Mouse (Mus musculus) forebrain, embryonic 14.5 days (tissue): Measurements from ENCODE around the gene Csnk2a1. TPM values are rescaled to one million over a fixed set of nuclear protein-coding genes. Genes with fewer than 3 reads are reported as not detected.

Source experiments
- ATAC-seq: fragments of 200-750 bp; cut with Nextera tagmentation; 2 replicates; pipeline ENCODE4 v1.8.0; 2017; ENCODE audit warnings: mild to moderate bottlenecking, moderate library complexity
- DNase-seq: peaks from one replicate; pipeline ENCODE4 v3.0.0-alpha.2; 2015; ENCODE audit warnings: low spot score
- H3K27ac ChIP-seq: fragments of 300-500 bp; sonication (generic); 2 replicates; pipeline ENCODE4 v1.5.1; 2014; ENCODE audit warnings: low read depth, mild to moderate bottlenecking, control low read depth, low read length, moderate library complexity
- H3K27me3 ChIP-seq: fragments of 300-500 bp; sonication (generic); replicated peaks from 2 replicates; pipeline ENCODE4 v1.6.1; 2014; ENCODE audit warnings: low read length, control low read depth, mixed read lengths; ENCODE audit not compliant: control insufficient read depth, insufficient read depth
- H3K36me3 ChIP-seq: fragments of 300-500 bp; sonication (generic); 2 replicates; pipeline ENCODE4 v1.6.1; 2014; ENCODE audit warnings: low read length, control low read depth; ENCODE audit not compliant: control insufficient read depth, insufficient read depth
- H3K4me1 ChIP-seq: fragments of 300-500 bp; sonication (generic); 2 replicates; pipeline ENCODE4 v1.6.1; 2014; ENCODE audit warnings: antibody characterized with exemption, low read length, control low read depth; ENCODE audit not compliant: control insufficient read depth, insufficient read depth
- H3K4me2 ChIP-seq: fragments of 300-500 bp; sonication (generic); 2 replicates; pipeline ENCODE4 v1.6.1; 2014; ENCODE audit warnings: mild to moderate bottlenecking, control low read depth, low read length
- H3K4me3 ChIP-seq: fragments of 300-500 bp; sonication (generic); 2 replicates; pipeline ENCODE4 v1.5.1; 2014; ENCODE audit warnings: low read depth, low read length, control low read depth
- H3K9ac ChIP-seq: fragments of 300-500 bp; sonication (generic); 2 replicates; pipeline ENCODE4 v1.6.1; 2014; ENCODE audit warnings: mild to moderate bottlenecking, low read length, control low read depth, moderate library complexity
- H3K9me3 ChIP-seq: fragments of 300-500 bp; sonication (generic); replicated peaks from 2 replicates; pipeline ENCODE4 v1.6.1; 2016; ENCODE audit warnings: low read length, control low read depth, mixed read lengths; ENCODE audit not compliant: control insufficient read depth
- WGBS: fragments of 180-500 bp; shearing (Covaris S2); extraction: QIAGEN DNeasy Blood & Tissue Kit; methylation state at CpG from one replicate; pipeline ENCODE4 v1.1.7; 2014; 5-methylcytosine and 5-hydroxymethylcytosine counted together
- polyA plus RNA-seq: library from polyadenylated mRNA; unstranded; fragments of >200 nt; fragmentation: Nextera tagmentation; extraction: Ambion mirVana; gene quantifications from 2 replicates; pipeline ENCODE4 v1.2.1, GENCODE M21; 2014

The Csnk2a1 gene
- polyA plus RNA-seq, 1 experiment from 2014 or later = 168 TPM

DNA sequence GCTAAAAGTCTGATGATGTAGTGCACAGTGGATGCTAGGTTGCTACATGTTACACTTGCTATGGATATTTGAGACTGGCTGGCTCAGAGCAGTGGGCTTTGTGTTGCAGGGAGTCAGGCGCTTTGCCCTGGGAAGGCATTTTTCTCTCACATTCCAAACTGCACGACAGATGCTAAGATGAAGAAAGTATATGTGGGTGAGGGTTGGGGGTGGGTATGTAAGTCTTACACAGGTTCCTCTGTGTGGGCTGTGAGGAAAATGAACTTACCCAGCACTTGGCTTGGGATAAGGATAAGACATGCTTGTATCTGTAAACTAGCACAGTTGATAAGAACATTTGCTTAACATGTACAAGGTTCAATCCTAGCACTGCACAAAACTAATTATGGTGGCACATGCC is 76.2 kb downstream of the Csnk2a1 start:
- DNase-seq = no peak
- H3K9me3 ChIP-seq = no peaks in the 10 kb centered on the region
- no peaks in the 10 kb centered on the region for H3K4me1 ChIP-seq
- no peak overlapping the region for H3K4me2 ChIP-seq
- no peak overlapping the region for H3K27ac ChIP-seq
- H3K9ac ChIP-seq = no peak overlapping the region
- no peak overlapping the region for H3K4me3 ChIP-seq
- H3K36me3 ChIP-seq = peaks cover 51% of the 10 kb centered on the region
- no peak for ATAC-seq
- H3K27me3 ChIP-seq = no peaks in the 10 kb centered on the region
- 97% methylated on average over 2 of the region's 2 CpGs for WGBS

DNA sequence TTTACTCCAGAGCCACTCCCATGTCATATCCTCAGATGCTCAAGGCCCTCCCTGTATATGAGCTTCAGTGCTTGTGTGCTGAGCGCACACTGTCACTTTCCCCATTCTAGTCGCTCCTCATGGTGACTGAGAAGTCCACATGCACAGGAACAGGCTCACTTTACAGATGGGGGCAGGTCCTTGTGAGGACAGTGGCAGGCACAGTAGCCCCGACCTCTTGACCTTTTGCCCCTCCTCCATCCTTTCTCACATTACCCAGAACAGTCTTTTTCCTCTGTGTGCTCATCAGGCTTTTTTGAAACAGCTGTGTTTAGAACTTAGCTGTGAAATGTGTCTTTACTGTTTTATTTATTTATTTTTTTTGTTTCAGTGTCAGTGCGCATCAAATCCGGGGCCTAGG is 77.1 kb downstream of the Csnk2a1 start:
- Histone ChIP-seq H3K36me3 (peaks cover 60% of the 10 kb centered on the region), H3K4me2 (no peak overlapping the region), H3K9me3 (no peaks in the 10 kb centered on the region), H3K9ac (no peak overlapping the region), H3K27me3 (no peaks in the 10 kb centered on the region), H3K27ac (no peak overlapping the region), H3K4me1 (no peaks in the 10 kb centered on the region), H3K4me3 (no peak overlapping the region)
- WGBS = 84% methylated on average over 5 of the region's 5 CpGs
- no peak for ATAC-seq
- no peak for DNase-seq

DNA sequence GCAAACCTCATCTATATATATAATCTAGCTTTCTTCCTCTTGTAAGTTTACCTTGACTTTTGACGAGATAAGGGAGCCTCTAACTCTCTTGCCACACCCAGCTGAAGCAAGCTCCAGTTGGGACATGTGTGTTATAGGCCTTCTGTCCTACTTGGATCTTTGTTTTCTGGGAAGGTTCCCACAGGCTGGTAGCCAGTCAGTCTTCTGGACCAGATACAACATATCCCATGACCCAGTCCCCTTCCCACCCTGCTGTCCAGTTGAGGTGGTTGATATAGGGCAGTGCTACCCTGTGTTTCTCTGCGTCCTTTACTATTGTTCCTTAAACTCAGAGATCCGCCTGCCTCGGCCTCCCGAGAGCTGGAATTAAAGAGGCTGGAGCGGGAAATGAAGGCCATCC is 78.8 kb downstream of the Csnk2a1 start:
- no peak overlapping the region for H3K4me2 ChIP-seq
- no peak overlapping the region for H3K9ac ChIP-seq
- no peak for ATAC-seq
- no peaks in the 10 kb centered on the region for H3K9me3 ChIP-seq
- H3K27ac ChIP-seq = no peak overlapping the region
- peaks cover 73% of the 10 kb centered on the region for H3K36me3 ChIP-seq
- 94% methylated on average over 6 of the region's 6 CpGs for WGBS
- H3K27me3 ChIP-seq = no peaks in the 10 kb centered on the region
- no peaks in the 10 kb centered on the region for H3K4me1 ChIP-seq
- H3K4me3 ChIP-seq = no peak overlapping the region
- DNase-seq = no peak

DNA sequence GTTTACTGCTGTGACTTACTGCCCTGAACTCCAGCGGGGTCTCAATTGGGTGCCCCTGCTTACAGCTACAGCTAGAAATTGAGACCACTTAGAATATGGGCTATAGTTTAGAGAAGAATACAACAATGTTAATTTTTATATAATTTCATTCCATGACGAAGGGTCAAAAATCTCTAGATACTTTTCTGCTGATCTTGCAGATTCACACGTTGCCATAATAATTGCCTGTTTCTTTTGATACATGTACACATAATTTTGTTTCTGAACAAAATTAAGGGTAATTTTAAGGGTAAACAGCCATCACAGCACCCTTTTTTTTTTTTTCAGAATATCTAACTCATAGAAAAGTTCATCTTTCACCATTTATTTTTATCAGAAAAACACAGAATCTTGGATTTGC is 80.5 kb downstream of the Csnk2a1 start:
- Histone ChIP-seq H3K27me3 (no peaks in the 10 kb centered on the region), H3K27ac (no peak overlapping the region), H3K4me2 (no peak overlapping the region), H3K36me3 (peaks cover 86% of the 10 kb centered on the region), H3K9ac (no peak overlapping the region), H3K9me3 (no peaks in the 10 kb centered on the region), H3K4me1 (no peaks in the 10 kb centered on the region), H3K4me3 (no peak overlapping the region)
- no peak for DNase-seq
- no peak for ATAC-seq
- WGBS = 91% methylated on average over 3 of the region's 3 CpGs

DNA sequence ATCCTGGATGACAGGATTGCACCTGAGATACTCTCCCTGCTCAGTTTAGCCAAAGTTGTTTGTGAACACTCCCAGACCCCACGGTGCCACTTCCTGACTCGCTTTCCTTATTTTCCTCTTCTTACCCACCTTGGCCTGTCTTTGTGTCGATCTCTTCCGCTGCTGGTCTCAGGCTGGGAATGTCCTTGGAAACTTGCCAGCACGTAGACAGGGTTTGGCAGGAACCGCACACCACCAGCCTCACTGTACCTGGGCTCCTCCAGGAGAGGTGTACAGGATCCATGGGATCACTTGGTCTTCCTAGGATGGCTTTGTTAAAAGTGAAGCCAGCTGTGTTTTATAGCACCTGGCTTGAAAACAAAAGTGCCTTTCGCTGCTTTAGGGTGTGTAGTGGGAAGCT is 86.4 kb downstream of the Csnk2a1 start:
- peaks cover 92% of the 10 kb centered on the region for H3K36me3 ChIP-seq
- H3K9me3 ChIP-seq = no peaks in the 10 kb centered on the region
- H3K27me3 ChIP-seq = no peaks in the 10 kb centered on the region
- H3K27ac ChIP-seq = no peak overlapping the region
- no peaks in the 10 kb centered on the region for H3K4me1 ChIP-seq
- 72% methylated on average over 7 of the region's 7 CpGs for WGBS
- H3K4me2 ChIP-seq = no peak overlapping the region
- ATAC-seq (no peak), DNase-seq (no peak)
- H3K9ac ChIP-seq = no peak overlapping the region
- H3K4me3 ChIP-seq = no peak overlapping the region

DNA sequence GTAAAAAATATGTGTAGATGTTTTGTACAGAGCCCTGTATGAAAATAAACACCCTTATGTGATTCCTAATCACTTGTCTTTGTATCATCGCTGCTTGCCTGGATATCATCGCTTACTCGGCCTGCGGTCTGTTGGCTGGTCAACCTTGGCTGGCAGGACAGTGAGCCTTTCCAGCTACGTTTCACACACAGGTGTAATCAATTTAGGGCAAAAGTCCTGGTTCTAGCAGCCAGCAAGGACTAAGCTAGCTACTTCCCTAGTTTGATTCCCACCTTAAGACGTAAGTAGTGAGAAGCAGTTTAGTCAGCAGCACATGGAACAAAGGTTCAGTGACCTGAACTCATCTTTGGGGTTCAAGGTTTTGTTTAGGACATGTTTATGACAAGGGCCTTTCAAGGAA is 87.3 kb downstream of the Csnk2a1 start:
- Histone ChIP-seq H3K27me3 (no peaks in the 10 kb centered on the region), H3K36me3 (peaks cover 92% of the 10 kb centered on the region), H3K9me3 (no peaks in the 10 kb centered on the region), H3K9ac (no peak overlapping the region), H3K4me1 (no peaks in the 10 kb centered on the region), H3K4me3 (no peak overlapping the region), H3K4me2 (no peak overlapping the region), H3K27ac (no peak overlapping the region)
- ATAC-seq = no peak
- no peak for DNase-seq
- 95% methylated on average over 6 of the region's 6 CpGs for WGBS

DNA sequence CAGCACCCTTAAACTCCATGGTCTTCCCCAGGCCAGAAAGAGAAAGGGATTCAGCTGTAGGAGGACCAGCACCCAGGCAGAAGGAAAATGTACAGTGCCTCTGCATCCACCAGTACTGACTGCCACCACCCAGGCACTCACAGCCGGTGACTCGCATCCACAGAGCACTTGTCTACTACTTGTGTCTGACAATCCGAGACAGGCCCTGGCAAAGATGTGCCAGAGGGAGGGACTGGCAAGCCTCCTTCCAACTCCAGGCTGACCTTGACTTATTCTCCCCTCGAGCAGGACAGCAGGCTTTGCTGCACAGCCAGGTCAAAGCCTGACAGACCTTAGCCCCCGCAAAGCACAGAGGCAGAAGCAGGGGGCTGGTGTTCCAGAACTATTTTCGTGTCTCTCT is 90.4 kb downstream of the Csnk2a1 start:
- ATAC-seq (no peak), DNase-seq (no peak)
- Histone ChIP-seq H3K4me3 (no peak overlapping the region), H3K9ac (no peak overlapping the region), H3K9me3 (no peaks in the 10 kb centered on the region), H3K27me3 (no peaks in the 10 kb centered on the region), H3K36me3 (peaks cover 94% of the 10 kb centered on the region), H3K27ac (no peak overlapping the region), H3K4me1 (no peaks in the 10 kb centered on the region), H3K4me2 (no peak overlapping the region)
- 87% methylated on average over 6 of the region's 6 CpGs for WGBS

DNA sequence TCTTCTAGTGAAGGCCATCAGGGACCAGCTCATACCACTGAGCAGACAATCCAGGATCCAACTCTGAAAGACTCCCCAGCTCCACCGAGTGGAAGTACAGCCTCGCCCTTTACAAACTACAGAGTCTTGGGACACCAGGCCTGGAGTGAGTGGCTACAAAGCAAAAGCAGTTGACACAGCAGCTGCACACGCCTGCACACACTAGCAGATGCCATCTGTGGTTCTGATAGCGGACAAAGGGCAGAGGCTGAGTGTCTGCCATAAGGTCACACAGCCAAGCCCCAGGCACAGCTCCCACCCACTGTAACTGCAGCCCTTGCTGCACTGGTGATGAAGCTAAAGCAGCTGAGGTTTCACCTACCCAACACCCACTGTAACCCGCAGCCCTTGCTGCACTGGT is 94.9 kb downstream of the Csnk2a1 start:
- Histone ChIP-seq H3K27ac (no peak overlapping the region), H3K27me3 (no peaks in the 10 kb centered on the region), H3K9ac (no peak overlapping the region), H3K4me1 (no peaks in the 10 kb centered on the region), H3K9me3 (no peaks in the 10 kb centered on the region), H3K4me2 (no peak overlapping the region), H3K4me3 (no peak overlapping the region), H3K36me3 (peaks cover 96% of the 10 kb centered on the region)
- DNase-seq (no peak), ATAC-seq (no peak)
- WGBS = 85% methylated on average over 5 of the region's 5 CpGs

DNA sequence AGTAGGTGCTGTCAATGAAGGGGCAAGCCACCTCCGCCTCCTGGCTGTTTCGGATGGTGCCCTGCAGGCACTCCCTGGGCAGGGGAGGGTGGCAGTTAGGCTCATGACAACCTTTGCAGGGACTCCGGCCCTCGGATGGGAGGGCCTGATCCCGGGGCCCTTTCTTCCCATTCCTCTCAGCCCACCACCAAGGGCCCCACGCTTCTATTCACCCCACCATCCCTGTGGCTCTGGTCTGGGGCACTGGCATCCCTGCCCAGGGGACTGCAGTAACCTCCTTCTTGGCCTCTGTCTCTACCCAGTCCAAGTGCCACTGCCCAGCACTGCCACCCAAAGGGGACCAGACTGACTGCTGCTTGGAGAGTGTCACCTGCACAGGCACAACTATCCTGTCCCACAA is 95.6 kb downstream of the Csnk2a1 start:
- H3K4me1 ChIP-seq = no peaks in the 10 kb centered on the region
- H3K9ac ChIP-seq = no peak overlapping the region
- H3K4me2 ChIP-seq = no peak overlapping the region
- H3K27ac ChIP-seq = no peak overlapping the region
- H3K36me3 ChIP-seq = peaks cover 96% of the 10 kb centered on the region
- WGBS = 96% methylated on average over 6 of the region's 6 CpGs
- ATAC-seq (no peak), DNase-seq (no peak)
- H3K4me3 ChIP-seq = no peak overlapping the region
- no peaks in the 10 kb centered on the region for H3K27me3 ChIP-seq
- no peaks in the 10 kb centered on the region for H3K9me3 ChIP-seq

DNA sequence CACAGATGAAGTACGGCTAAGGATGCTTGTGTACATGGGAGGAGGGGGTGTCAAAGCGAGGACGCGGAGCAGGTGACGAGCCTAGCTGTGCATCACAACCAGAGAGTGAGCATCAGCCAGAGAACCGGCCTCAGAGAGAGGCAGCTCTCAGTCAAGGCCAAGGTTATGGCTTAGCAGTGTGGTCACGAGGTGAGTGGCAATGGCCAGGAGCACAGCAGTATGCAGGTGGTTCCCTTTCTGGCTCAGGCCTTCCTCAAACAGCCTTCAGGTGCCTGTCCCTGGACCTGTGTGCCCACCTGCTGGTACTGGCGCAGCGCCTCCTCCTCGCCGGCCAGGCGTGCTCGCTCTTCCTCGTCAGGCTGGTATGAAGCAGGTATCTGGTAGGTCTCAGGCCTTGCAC is 97.3 kb downstream of the Csnk2a1 start:
- H3K4me2 ChIP-seq = no peak overlapping the region
- no peaks in the 10 kb centered on the region for H3K9me3 ChIP-seq
- H3K9ac ChIP-seq = no peak overlapping the region
- no peak for DNase-seq
- H3K27ac ChIP-seq = no peak overlapping the region
- ATAC-seq = no peak
- peaks cover 85% of the 10 kb centered on the region for H3K36me3 ChIP-seq
- H3K4me1 ChIP-seq = no peaks in the 10 kb centered on the region
- no peaks in the 10 kb centered on the region for H3K27me3 ChIP-seq
- H3K4me3 ChIP-seq = no peak overlapping the region
- WGBS = 94% methylated on average over 14 of the region's 14 CpGs
